Mouse (Mus musculus): Measurements from ENCODE around the gene Gopc. TPM values are rescaled to one million over a fixed set of nuclear protein-coding genes. Genes with fewer than 3 reads are reported as not detected.
A peak's percentile ranks its signal among the peaks of the same experiment; 100 is the strongest.

The Gopc gene
- 10 to 100 TPM; 47.1 to 49.4 TPM for total RNA-seq (2021)

DNA sequence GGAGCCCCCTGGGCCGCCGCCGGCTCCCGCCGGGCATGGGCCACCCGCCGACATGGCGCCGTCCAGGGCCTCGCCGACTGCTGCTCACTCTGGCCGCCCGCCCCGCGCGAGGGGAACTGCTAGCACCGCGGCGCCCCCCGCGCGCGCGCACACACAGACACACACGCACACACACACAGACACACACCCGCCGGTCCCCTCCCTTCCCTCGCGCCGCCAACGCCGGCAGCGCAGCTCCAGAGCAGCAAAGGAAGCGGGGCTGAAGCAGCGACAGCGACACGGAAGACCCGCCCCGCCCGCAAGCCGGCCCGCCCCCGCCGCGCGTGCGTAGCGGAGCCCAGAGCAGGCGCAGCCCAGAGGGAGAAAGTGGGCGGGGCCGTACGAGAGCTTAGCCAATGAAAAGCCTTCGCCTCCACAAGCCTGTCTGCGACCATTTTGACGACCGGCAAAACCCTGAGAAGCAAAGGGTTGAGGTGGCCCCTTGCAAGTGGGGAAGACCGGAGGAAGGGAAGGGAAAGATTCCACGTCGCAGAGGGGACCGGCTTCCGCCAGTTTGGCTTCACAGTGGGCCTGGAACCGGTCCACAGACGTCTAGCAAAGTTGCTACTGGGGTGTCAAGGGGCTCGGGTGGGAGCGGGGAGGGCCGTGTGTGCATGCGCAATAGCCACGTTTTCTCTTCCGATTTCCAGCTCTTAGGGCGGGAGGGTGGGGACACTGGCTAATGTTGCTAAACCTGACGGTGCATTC, at the start of gene Gopc:
Gene Gopc (minus strand): TSS at position 280 of the 747 bp plus-strand sequence.
- intact Hi-C loops (cut with DNase I): loop anchor here (1.0 to 10.0 kb wide), 3 partner anchors 35 to 357 kb away; partner anchors contain the start of genes Dcbld1, Nus1 and Vgll2
- DNase-seq (ENCODE audit: low spot score in 2 of 2): peak; percentile 98 to 99

DNA sequence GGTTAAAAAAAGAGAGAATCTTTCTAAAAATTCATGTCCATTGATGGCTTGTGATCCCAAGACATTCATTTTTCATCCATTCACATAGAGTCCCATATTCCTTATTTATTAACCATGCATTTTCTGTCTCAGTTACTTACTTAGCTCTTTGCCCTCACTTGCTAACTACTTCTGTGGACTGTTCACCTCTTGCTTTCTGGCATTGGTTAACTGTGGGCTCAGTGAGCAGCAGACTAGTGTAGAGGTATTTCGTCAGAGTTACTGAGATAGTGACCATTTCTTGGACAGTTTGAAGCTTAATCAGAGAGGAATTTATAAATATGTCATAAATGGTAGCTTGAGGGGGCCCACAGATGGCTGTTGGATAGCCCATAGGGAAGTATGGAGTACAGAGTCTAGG, 49.0 kb upstream of the Gopc start:
- DNase-seq (ENCODE audit: low spot score in 2 of 2): no peak
- intact Hi-C loops (cut with DNase I): no loop called here

DNA sequence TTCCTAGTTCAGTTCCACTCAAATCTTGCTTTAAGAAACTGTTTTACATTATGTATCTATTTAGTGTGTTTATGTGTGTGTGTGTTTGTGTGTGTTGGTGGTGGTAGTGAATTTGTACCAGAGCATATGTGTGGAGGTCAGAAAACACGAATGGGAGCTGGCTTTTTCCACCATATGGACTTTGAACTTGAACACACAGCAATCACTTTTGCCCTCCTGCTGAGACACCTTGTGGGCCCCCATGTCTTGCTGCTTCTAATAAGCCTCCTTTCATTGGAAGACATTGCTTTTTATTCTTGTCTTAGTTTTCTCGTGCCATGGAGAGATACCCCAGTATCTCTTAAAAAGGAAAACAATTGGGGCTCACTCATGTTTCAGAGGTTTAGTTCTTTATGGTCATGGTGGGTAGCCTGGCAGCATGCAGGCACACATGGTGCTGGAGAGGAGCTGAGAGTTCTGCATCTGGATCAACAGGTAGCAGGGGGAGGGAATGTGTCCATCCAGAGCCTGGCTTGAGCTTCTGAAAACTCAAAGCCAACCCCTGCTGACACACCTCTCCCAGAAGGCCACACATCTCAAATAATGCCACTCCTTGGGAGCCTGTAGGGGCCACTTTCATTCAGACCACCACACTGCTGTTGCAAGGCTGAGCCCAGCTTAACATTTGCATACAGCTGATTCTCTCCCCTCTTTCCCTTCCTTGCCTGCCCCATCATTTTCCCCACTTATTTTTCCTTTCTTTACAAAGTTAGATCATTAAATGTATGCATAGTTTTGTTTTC, 45.9 kb upstream of the Gopc start:
- no peak for DNase-seq (ENCODE audit: low spot score in 2 of 2)
- intact Hi-C loops (cut with DNase I): no loop called here

DNA sequence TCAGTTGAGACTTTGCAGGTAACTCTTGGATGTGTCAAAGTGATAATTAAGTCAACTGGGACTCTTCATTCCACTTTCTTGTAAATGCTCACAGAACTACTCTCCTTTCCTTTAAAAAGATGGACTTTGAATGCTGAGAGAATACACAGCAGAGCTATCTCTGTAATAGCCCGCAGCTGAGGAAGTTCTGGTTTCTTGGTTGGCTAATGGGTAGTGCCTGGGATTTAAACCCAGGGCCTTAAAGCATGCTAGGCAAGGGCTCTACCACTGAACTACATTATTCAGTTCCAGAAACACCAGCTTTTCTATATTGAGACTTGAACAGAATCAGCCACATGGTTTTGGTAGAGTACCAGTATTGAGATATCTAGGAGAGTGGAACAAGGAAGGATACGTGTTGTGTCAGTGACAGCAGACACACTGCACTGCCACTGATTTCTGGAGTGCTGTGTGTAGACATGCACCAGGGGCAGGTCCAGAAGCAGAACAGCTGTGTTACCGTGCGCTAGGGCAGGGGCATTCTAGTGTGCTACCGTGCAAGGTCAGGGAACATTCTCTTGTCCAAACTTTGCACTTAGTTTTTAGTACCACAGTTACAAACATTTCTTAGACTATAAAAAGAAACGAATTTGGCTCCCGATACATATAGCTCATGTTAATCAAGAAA, 44.5 kb upstream of the Gopc start:
- intact Hi-C loops (cut with DNase I): no loop called here
- DNase-seq (ENCODE audit: low spot score in 2 of 2): no peak

GRCm38 (mm10) chr10:52423097-52423496, 41.2 kb upstream of the Gopc start:
- intact Hi-C loops (cut with DNase I): loop anchor here (5.0 kb wide), 1 partner anchor 269 kb away; the partner anchor contains the start of gene Slc35f1
- DNase-seq (ENCODE audit: low spot score in 2 of 2): peak in 1 of 2 experiments; percentile 21

- DNase-seq (ENCODE audit: low spot score in 2 of 2): no peak
- intact Hi-C loops (cut with DNase I): loop anchor here (5.0 kb wide), 1 partner anchor 271 kb away; the partner anchor contains the start of gene Slc35f1
These were observed 39.8 kb upstream of the Gopc start for GRCm38 (mm10) chr10:52421716-52422115.

- DNase-seq (ENCODE audit: low spot score in 2 of 2): no peak
These were observed 38.6 kb upstream of the Gopc start for GRCm38 (mm10) chr10:52420526-52420925.

DNA sequence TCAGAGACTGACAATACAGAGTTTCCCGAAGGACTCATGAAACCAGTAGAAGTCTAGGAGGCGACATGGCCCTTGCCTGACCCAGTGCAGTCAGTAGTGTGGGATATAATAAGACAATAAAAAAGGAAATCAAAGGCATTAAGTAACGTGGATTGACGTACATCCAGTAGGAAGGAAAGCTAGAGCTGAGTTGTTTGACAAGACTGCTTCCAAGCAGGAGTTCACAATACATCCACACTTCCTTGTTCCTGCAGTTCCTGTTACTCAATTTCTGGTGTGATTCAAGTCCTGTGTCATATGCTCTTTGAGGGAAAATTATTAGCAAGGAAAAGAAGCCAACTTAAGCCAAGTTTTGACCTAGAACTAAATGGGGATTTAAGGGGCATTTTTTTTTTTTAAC, 37.5 kb upstream of the Gopc start:
- DNase-seq (ENCODE audit: low spot score in 2 of 2): no peak
- intact Hi-C loops (cut with DNase I): no loop called here

More at GRCm38 (mm10) chr10:52420526-52420925, 38.6 kb upstream of the Gopc start:
- intact Hi-C loops (cut with DNase I): loop anchor here (5.0 kb wide), 1 partner anchor 272 kb away; the partner anchor contains the start of gene Slc35f1

GRCm38 (mm10) chr10:52418931-52419330, 37.0 kb upstream of the Gopc start:
- DNase-seq (ENCODE audit: low spot score in 2 of 2): no peak
- intact Hi-C loops (cut with DNase I): no loop called here

- intact Hi-C loops (cut with DNase I): loop anchor here (1.0 kb wide), 1 partner anchor 36 kb away; the partner anchor contains the start of gene Gopc
- DNase-seq (ENCODE audit: low spot score in 2 of 2): no peak
These were observed 36.3 kb upstream of the Gopc start for GRCm38 (mm10) chr10:52417998-52418860.

DNA sequence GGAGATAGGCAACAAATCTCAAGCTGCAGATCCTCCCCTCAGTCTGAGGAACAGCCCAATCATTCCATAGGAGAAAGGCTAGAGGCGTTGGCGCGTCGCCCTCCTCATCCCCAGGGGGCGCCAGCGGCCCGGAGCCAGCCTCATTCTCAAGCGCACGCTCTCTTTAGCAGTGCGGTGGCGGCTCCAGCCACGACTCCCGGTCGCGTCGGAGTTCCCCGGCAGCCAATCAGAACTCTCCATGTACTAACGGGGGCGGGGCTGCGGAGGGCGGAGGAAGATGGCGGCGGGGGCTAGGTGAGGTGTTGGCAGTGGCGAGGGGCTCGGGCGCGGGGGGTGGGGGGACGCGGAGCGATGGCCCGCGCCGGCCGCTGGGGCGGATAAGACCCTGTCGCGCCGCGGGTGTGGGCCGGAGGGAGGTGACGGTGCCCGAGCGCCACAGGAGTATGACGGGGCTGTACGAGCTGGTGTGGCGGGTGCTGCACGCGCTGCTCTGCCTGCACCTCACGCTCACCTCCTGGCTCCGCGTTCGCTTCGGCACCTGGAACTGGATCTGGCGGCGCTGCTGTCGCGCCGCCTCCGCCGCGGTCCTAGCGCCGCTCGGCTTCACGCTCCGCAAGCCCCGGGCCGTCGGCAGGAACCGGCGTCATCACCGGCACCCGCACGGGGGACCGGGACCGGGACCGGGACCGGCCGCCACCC, 35.5 kb upstream of the Gopc start, which contains the start of gene Nus1:
Gene Nus1 (plus strand): TSS at position 249 of the 699 bp plus-strand sequence.
- peak; percentile 97 to 98 for DNase-seq (ENCODE audit: low spot score in 2 of 2)
- intact Hi-C loops (cut with DNase I): loop anchor here (1.0 kb wide), 1 partner anchor 35 kb away; the partner anchor contains the start of gene Gopc

- no peak for DNase-seq (ENCODE audit: low spot score in 2 of 2)
- intact Hi-C loops (cut with DNase I): no loop called here
These were observed 34.5 kb upstream of the Gopc start for GRCm38 (mm10) chr10:52416458-52416857.

- intact Hi-C loops (cut with DNase I): no loop called here
These were observed 33.1 kb upstream of the Gopc start for GRCm38 (mm10) chr10:52415020-52415419.

GRCm38 (mm10) chr10:52407526-52407925, 25.6 kb upstream of the Gopc start:
- intact Hi-C loops (cut with DNase I): no loop called here
- no peak for DNase-seq (ENCODE audit: low spot score in 2 of 2)

More at GRCm38 (mm10) chr10:52415020-52415419, 33.1 kb upstream of the Gopc start:
- DNase-seq (ENCODE audit: low spot score in 2 of 2): no peak

DNA sequence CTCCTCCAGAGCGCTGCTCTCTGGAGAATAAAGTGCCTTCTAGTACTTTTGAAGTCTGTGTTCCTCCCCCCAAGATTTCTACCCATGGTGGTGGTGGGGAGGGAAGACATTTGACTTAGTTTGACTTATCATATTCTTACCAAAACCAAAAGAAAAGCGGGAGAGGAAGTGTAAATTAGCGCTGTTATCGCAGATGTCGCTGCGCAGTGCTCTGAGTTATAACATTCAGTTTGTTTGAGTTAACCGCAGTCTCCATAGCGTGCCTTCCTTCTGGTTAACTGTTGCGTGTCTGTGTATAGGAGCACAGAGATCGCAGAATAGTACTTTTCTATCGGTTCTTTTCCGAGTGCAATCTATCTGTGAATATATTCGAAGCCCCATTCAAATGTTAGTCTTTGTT, 23.2 kb upstream of the Gopc start:
- intact Hi-C loops (cut with DNase I): no loop called here
- DNase-seq (ENCODE audit: low spot score in 2 of 2): no peak

DNA sequence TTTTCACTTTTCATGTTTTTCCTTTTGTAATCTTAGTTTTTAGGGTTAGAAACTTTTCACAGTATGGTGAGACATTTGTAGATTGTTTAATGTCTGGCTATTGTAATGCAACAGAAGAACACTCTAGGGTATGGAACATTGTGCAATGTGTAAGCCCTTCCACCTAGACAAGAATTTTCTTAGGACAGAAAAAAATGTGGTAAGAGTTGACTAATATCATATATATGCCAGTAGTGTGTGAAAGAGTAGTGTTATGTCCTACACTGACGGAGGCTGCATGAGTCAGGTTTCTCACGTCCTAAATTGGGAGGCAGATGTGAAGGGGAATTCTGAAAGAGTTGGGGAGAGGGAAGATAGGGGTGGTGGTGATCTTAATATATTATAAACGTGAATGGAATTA, 17.8 kb upstream of the Gopc start:
- peak in 1 of 2 experiments; percentile 43 for DNase-seq (ENCODE audit: low spot score in 2 of 2)
- intact Hi-C loops (cut with DNase I): no loop called here

GRCm38 (mm10) chr10:52398715-52399114, 16.8 kb upstream of the Gopc start:
- intact Hi-C loops (cut with DNase I): no loop called here
- DNase-seq (ENCODE audit: low spot score in 2 of 2): no peak

DNA sequence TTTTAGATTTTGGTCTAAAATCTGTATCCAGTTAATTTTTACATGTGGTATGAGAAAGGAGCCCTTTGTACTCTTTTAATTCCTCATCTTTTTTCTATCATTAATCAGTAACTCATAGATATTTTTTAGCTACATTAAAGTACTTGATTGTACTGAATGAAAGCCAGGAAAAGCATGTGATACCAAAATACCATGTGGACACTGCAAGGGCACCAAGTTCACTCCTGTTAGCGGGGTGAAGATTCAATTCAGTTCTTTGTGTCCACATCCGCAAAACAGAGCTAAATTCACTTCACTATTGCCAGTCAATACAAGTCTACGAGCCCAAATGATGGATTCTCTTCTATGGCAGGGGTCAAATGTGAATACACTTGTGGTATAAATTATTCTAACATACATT, 14.7 kb upstream of the Gopc start:
- DNase-seq (ENCODE audit: low spot score in 2 of 2): no peak
- intact Hi-C loops (cut with DNase I): no loop called here

All from left cerebral cortex, postnatal 25 days (tissue).